Mouse (Mus musculus) intestine, embryonic 16.5 days (tissue): ENCODE measurements around the gene Steap4. TPM values are rescaled to one million over a fixed set of nuclear protein-coding genes. Genes with fewer than 3 reads are reported as not detected.
"Not testable (repeated sequence)": the region's sequence is repeated elsewhere in the genome, so short reads cannot be mapped to it uniquely, and the experiment has no call there.

Experiments used
- ATAC-seq: fragments of 200-750 bp; cut with Nextera tagmentation; 2 replicates; pipeline ENCODE4 v1.8.0; 2017; ENCODE audit warnings: moderate TSS enrichment, moderate library complexity
- H3K27ac ChIP-seq: fragments of 300-500 bp; sonication (generic); 2 replicates; pipeline ENCODE4 v1.5.1; 2014; ENCODE audit warnings: mild to moderate bottlenecking, low read length
- H3K27me3 ChIP-seq: fragments of 300-500 bp; sonication (generic); replicated peaks from 2 replicates; pipeline ENCODE4 v1.6.1; 2014; ENCODE audit warnings: low read length, control low read depth, mixed read lengths; ENCODE audit not compliant: control insufficient read depth, insufficient read depth
- H3K36me3 ChIP-seq: fragments of 300-500 bp; sonication (generic); 2 replicates; pipeline ENCODE4 v1.6.1; 2014; ENCODE audit warnings: low read length, control low read depth; ENCODE audit not compliant: control insufficient read depth, insufficient read depth
- H3K4me1 ChIP-seq: fragments of 300-500 bp; sonication (generic); 2 replicates; pipeline ENCODE4 v1.6.1; 2014; ENCODE audit warnings: low read length, control low read depth, mixed read lengths; ENCODE audit not compliant: control insufficient read depth, insufficient read depth
- H3K4me2 ChIP-seq: fragments of 300-500 bp; sonication (generic); 2 replicates; pipeline ENCODE4 v1.6.1; 2014; ENCODE audit warnings: low read depth, low read length, control low read depth
- H3K4me3 ChIP-seq: fragments of 300-500 bp; sonication (generic); 2 replicates; pipeline ENCODE4 v1.5.1; 2014; ENCODE audit warnings: mild to moderate bottlenecking, low read length
- H3K9ac ChIP-seq: fragments of 300-500 bp; sonication (generic); 2 replicates; pipeline ENCODE4 v1.6.1; 2014; ENCODE audit warnings: low read depth, low read length
- H3K9me3 ChIP-seq: fragments of 300-500 bp; sonication (generic); 2 replicates; pipeline ENCODE4 v1.6.1; 2016; ENCODE audit warnings: low read length, control low read depth; ENCODE audit not compliant: control insufficient read depth
- WGBS: fragments of 180-500 bp; shearing (Covaris S2); extraction: QIAGEN DNeasy Blood & Tissue Kit; methylation state at CpG from one replicate; pipeline ENCODE4 v1.1.7; 2014; 5-methylcytosine and 5-hydroxymethylcytosine counted together
- polyA plus RNA-seq: library from polyadenylated mRNA; unstranded; fragments of >200 nt; fragmentation: Nextera tagmentation; extraction: Ambion mirVana; gene quantifications from 2 replicates; pipeline ENCODE4 v1.2.1, GENCODE M21; 2015

Gene Steap4
- polyA plus RNA-seq, 1 experiment from 2014 or later: 2.2 TPM

DNA sequence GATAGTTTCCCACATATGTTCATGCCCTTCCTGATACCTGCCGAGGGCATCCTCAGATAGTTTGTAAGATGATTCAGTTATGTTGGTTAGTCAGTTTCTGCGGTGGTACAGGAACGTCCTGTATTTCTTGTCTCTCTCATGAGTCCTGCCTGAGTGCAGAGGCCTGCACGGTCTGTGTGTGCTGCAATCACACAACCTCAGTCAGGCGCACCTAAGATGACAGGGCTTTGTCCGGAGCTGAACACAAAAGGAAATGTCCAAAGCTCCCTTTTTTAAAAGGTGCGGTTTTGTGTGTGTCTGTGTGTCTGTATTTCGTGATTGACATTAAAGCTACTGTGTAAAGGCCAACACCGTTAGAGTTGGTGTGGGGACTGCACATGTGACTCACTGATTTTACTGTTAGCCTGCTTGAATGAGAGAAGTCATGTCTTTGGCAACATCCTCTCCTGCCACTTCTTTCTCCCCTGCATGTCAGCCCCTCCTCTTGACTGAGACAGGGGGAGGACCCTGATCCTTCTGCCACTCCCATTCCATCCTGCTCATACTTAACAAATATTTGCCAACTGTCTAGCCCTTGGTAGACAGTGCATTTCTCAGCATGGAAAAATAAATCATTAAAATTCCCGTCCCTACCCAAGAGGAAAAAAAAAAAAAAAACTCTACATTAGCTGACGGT, 14.4 kb downstream of the Steap4 start:
- Histone ChIP-seq H3K9ac (no peak overlapping the region), H3K9me3 (no peaks in the 10 kb centered on the region), H3K27me3 (no peaks in the 10 kb centered on the region), H3K36me3 (no peaks in the 10 kb centered on the region), H3K4me3 (no peak overlapping the region), H3K4me1 (no peaks in the 10 kb centered on the region; the same call in 1 of the 2 replicates), H3K4me2 (no peak overlapping the region), H3K27ac (no peak overlapping the region)
- WGBS: 76% methylated on average over 11 of the region's 11 CpGs
- no peak for ATAC-seq

DNA sequence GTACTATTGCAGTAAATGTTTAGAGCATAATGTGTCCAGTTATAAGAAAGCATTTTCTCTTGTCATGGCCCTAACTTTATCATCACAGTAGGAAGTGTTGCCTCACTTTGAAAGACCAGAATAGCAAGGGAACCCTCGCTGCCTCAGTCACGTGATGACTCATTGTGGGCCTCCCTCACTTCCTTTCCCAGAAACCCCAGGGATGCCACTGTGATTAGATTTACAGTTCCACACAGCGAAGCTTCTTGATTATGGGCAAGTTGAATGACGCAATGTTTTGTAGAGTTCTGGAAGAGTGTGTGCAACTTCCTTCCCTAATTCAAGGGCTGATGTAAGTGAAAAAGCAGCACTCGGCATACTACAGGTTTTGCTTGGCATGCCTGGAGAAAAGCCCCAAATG, 20.3 kb downstream of the Steap4 start:
- no peak for ATAC-seq
- no peak overlapping the region for H3K9ac ChIP-seq
- H3K27ac ChIP-seq: no peak overlapping the region
- H3K36me3 ChIP-seq: no peaks in the 10 kb centered on the region
- H3K4me3 ChIP-seq: no peak overlapping the region
- H3K4me2 ChIP-seq: no peak overlapping the region
- H3K4me1 ChIP-seq: no peaks in the 10 kb centered on the region
- no peaks in the 10 kb centered on the region for H3K27me3 ChIP-seq
- WGBS: 65% methylated on average over 5 of the region's 5 CpGs
- no peaks in the 10 kb centered on the region for H3K9me3 ChIP-seq

DNA sequence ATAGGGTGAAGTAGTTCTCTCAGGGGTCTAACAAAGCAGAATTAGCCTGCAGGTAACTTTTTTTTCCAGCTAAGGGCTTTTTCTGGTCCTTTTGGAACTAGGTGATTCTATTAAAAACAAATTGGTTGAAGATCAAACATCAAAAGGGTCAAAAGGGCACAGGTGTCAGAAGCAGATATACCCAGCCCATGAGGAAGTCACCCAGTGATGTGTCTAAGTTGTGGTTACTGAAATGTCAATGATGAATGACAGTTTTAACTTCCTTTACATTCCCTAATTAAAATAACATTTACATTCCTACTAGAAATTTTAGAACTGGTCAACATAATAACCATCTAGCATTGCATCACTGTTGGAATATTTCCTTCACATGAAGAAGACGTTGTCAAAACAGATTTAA, 27.7 kb downstream of the Steap4 start:
- no peaks in the 10 kb centered on the region for H3K27me3 ChIP-seq
- no peaks in the 10 kb centered on the region for H3K9me3 ChIP-seq
- H3K4me2 ChIP-seq: no peak overlapping the region
- no peaks in the 10 kb centered on the region for H3K4me1 ChIP-seq
- H3K4me3 ChIP-seq: no peak overlapping the region
- no peak for ATAC-seq
- H3K27ac ChIP-seq: no peak overlapping the region
- no peaks in the 10 kb centered on the region for H3K36me3 ChIP-seq
- no peak overlapping the region for H3K9ac ChIP-seq
- 66% methylated on average over 1 of the region's 1 CpGs for WGBS

DNA sequence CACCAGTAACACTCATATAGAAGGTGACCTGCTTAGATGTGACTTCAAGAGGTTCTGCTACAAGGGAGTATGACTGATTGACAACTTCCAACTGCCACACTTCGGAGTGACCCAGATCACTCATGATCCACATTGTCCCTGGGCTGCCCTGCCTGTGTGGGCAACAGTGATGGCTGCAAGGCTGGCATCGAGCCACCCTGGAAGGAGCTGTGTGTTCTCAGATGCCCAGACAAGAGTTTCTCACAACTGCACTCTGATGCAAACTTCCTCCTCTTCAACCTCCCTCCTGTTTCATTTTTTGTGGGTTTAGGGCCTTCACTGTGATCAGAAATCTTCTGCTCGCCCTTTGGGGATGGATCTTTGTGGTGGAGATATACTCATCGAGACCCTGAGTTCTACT, 28.2 kb downstream of the Steap4 start:
- no peak for ATAC-seq
- WGBS: 79% methylated on average over 4 of the region's 4 CpGs
- no peaks in the 10 kb centered on the region for H3K36me3 ChIP-seq
- no peak overlapping the region for H3K4me3 ChIP-seq
- H3K9ac ChIP-seq: no peak overlapping the region
- no peaks in the 10 kb centered on the region for H3K9me3 ChIP-seq
- H3K27me3 ChIP-seq: no peaks in the 10 kb centered on the region
- H3K27ac ChIP-seq: no peak overlapping the region
- H3K4me2 ChIP-seq: no peak overlapping the region
- H3K4me1 ChIP-seq: no peaks in the 10 kb centered on the region

DNA sequence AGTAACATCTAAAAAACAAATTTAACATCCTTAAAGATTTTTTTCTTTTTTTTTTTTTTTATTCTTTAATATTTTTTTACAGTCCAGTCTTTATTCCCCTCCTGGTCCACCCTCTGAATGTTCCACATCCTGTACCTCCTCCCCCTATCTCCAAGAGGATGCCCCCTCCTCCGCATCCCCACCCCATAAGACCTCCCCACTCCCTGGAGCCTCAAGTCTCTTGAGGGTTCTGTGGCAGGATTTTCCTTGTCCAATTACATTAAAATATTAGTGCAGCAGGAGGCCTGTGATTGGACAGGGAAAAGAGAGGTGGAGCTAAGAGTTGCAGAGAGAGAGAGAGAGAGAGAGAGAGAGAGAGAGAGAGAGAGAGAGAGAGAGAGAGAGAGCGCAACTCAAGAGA, 31.4 kb downstream of the Steap4 start:
- WGBS: 85% methylated on average over 2 of the region's 2 CpGs
- not testable (repeated sequence) for H3K4me1 ChIP-seq, H3K4me3 ChIP-seq, H3K27me3 ChIP-seq, H3K27ac ChIP-seq, H3K9ac ChIP-seq, H3K36me3 ChIP-seq, ATAC-seq, H3K4me2 ChIP-seq, H3K9me3 ChIP-seq

DNA sequence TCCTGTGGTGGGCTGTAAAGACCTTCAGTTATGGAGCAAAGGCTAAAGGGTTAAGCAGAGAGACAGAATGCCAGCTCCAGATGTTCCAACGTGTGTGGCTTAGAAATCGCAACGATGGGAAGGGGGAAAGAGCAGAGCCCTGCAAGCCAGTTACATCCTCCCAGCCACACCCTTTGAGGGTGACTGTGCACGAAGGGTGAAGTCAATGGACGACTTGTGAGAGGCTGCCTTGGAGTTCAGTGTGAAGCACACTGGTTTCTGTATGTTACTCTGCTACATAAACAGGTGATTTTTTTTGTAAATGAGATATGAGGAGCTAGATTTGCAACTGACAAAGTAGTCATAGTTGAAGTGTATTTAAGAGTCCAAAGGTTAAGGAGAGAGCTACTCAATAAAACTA, 33.5 kb downstream of the Steap4 start:
- ATAC-seq: peak; percentile 64
- H3K9ac ChIP-seq: no peak overlapping the region
- no peaks in the 10 kb centered on the region for H3K9me3 ChIP-seq
- 0 out of 2 replicates have a peak, but pooled peaks cover 3% of the 10 kb centered on the region for H3K4me1 ChIP-seq
- no peak overlapping the region for H3K4me3 ChIP-seq
- H3K4me2 ChIP-seq: no peak overlapping the region
- no peaks in the 10 kb centered on the region for H3K27me3 ChIP-seq
- no peaks in the 10 kb centered on the region for H3K36me3 ChIP-seq
- WGBS: 29% methylated on average over 5 of the region's 5 CpGs
- H3K27ac ChIP-seq: no peak overlapping the region

DNA sequence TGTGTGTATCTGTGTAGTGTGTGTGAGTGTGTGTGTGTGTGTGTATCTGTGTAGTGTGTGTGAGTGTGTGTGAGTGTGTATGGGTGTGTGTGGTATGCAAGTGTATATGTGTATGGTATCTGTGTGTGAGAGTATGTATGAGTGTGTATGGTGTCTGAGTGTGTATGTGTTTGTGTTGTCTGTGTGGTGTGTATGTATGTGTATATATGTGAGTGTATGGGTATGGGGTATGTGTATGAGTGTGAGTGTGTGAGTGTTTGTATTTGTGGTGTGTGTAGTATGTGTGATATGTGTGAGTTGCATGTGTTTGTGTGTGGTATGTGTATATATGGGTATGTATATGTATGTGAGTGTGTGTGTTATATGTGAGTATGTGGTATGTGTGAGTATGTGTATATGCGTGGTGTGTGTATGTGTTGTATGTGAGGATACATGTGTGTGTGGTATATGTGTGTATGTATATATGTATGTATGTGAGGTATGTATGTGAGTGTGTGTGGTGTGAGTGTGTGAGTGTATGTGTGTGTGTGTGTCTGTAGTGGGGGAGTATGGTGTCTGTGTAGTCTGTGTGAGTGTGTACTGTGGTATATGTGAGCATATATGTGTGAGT, 35.1 kb downstream of the Steap4 start:
- Histone ChIP-seq H3K9me3 (no peaks in the 10 kb centered on the region), H3K4me1 (0 out of 2 replicates have a peak, but pooled peaks cover 3% of the 10 kb centered on the region), H3K27ac (no peak overlapping the region), H3K36me3 (no peaks in the 10 kb centered on the region), H3K9ac (no peak overlapping the region), H3K27me3 (no peaks in the 10 kb centered on the region), H3K4me2 (no peak overlapping the region), H3K4me3 (no peak overlapping the region)
- ATAC-seq: no peak
- WGBS: 89% methylated on average over 1 of the region's 1 CpGs

DNA sequence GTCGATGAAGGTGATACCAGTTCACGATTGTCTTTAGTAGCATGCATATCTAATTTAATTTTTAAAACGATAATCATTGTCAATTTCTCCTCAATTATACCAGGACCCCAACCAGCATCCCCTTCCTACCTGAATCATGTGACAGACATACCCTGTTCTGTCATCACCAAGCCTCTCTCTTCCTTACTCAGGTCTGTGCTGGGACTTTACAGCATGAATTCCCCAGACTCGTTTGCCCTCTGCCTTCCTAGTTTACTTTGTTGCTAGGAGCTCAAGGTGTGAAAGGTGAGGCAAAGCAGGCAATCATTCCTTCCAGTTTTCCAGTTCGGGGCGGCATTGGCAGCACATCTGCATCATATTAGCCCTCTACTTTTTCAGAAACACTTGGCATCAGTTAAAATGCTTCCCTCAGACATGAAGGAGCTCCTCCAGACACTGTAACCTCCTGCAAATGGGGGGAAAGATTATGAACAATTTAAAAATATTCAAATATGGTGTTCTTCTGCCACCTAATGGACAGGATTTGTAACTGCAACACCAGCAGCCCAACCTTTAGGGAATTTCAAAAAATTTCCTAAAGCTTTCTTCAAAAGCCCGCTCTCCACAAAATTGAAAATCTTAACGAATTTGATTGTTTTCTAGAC, 36.3 kb downstream of the Steap4 start:
- no peak overlapping the region for H3K4me2 ChIP-seq
- no peaks in the 10 kb centered on the region for H3K27me3 ChIP-seq
- H3K36me3 ChIP-seq: no peaks in the 10 kb centered on the region
- no peak; the same call in 1 of the 2 replicates for ATAC-seq
- no peak overlapping the region for H3K27ac ChIP-seq
- 0 out of 2 replicates have a peak, but pooled peaks cover 3% of the 10 kb centered on the region for H3K4me1 ChIP-seq
- H3K9ac ChIP-seq: no peak overlapping the region
- 47% methylated on average over 8 of the region's 8 CpGs for WGBS
- no peak overlapping the region for H3K4me3 ChIP-seq
- H3K9me3 ChIP-seq: no peaks in the 10 kb centered on the region

DNA sequence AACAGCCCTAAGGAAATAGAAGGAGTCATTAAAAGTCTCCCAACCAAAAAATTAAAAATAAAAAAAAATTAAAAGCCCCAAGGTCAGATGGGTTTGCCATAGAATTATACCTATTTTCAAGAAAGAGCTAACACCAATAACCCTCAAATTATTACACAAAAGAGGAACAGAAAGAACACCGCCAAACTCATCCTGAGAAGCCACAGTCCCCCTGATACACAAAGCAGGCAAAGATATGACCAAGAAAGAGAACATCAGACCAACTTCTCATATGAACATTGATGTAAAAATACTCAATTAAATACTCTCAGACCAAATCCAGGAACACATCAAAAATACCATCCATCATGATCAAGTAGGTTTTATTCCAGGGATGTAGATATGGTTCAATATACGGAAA, 36.8 kb downstream of the Steap4 start:
- H3K4me1 ChIP-seq: 0 out of 2 replicates have a peak, but pooled peaks cover 3% of the 10 kb centered on the region
- no peaks in the 10 kb centered on the region for H3K27me3 ChIP-seq
- no peak overlapping the region for H3K4me2 ChIP-seq
- WGBS: 95% methylated on average over 2 of the region's 2 CpGs
- H3K9me3 ChIP-seq: no peaks in the 10 kb centered on the region
- no peak overlapping the region for H3K4me3 ChIP-seq
- H3K9ac ChIP-seq: no peak overlapping the region
- no peak overlapping the region for H3K27ac ChIP-seq
- H3K36me3 ChIP-seq: no peaks in the 10 kb centered on the region
- ATAC-seq: no peak
